Mouse (Mus musculus): ENCODE measurements at regions not wholly inside any gene's neighbourhood (a gene's known extent, or its start where the extent isn't known, plus 50 kb on each side); places are given as distances from the start of the nearest gene placed in this dataset.

GRCm38 (mm10) chr8:116795713-116796112 lies 62.9 kb upstream of the Cdyl2 start:
- Histone ChIP-seq H3K4me3 (ENCODE audit: low read depth, low read length) (no peak overlapping the region), H3K4me2 (replicated peaks; ENCODE audit: low read depth, low read length) (no peak overlapping the region), H3K27ac (ENCODE audit: low read depth, low read length) (no peak overlapping the region), H3K4me1 (replicated peaks; ENCODE audit: control insufficient read depth, insufficient read depth, low read length) (no peaks in the 10 kb centered on the region), H3K36me3 (ENCODE audit: control insufficient read depth, insufficient read depth, low read length) (no peaks in the 10 kb centered on the region), H3K9ac (ENCODE audit: low read depth, low read length) (no peak overlapping the region), H3K27me3 (ENCODE audit: control insufficient read depth, insufficient read depth, low read length) (no peaks in the 10 kb centered on the region), H3K9me3 (ENCODE audit: control insufficient read depth, low read length) (no peaks in the 10 kb centered on the region)
- DNase-seq (ENCODE audit: low spot score) (no peak), ATAC-seq (ENCODE audit: low FRiP score) (no peak)
- 93% methylated on average over 6 of the region's 6 CpGs for WGBS

GRCm38 (mm10) chr8:116793107-116793506 lies 60.3 kb upstream of the Cdyl2 start:
- H3K27ac ChIP-seq (ENCODE audit: low read depth, low read length) = no peak overlapping the region
- no peak overlapping the region for H3K9ac ChIP-seq (ENCODE audit: low read depth, low read length)
- DNase-seq (ENCODE audit: low spot score) (no peak), ATAC-seq (ENCODE audit: low FRiP score) (no peak)
- no peaks in the 10 kb centered on the region for H3K9me3 ChIP-seq (ENCODE audit: control insufficient read depth, low read length)
- no peak overlapping the region for H3K4me3 ChIP-seq (ENCODE audit: low read depth, low read length)
- no peaks in the 10 kb centered on the region for H3K27me3 ChIP-seq (ENCODE audit: control insufficient read depth, insufficient read depth, low read length)
- no peak overlapping the region for H3K4me2 ChIP-seq (replicated peaks; ENCODE audit: low read depth, low read length)
- WGBS = 91% methylated on average over 1 of the region's 1 CpGs
- H3K4me1 ChIP-seq (replicated peaks; ENCODE audit: control insufficient read depth, insufficient read depth, low read length) = no peaks in the 10 kb centered on the region
- no peaks in the 10 kb centered on the region for H3K36me3 ChIP-seq (ENCODE audit: control insufficient read depth, insufficient read depth, low read length)

GRCm38 (mm10) chr8:116790294-116790693 lies 57.5 kb upstream of the Cdyl2 start:
- Histone ChIP-seq H3K36me3 (ENCODE audit: control insufficient read depth, insufficient read depth, low read length) (no peaks in the 10 kb centered on the region), H3K4me2 (replicated peaks; ENCODE audit: low read depth, low read length) (no peak overlapping the region), H3K9ac (ENCODE audit: low read depth, low read length) (no peak overlapping the region), H3K4me1 (replicated peaks; ENCODE audit: control insufficient read depth, insufficient read depth, low read length) (no peaks in the 10 kb centered on the region), H3K9me3 (ENCODE audit: control insufficient read depth, low read length) (no peaks in the 10 kb centered on the region), H3K27me3 (ENCODE audit: control insufficient read depth, insufficient read depth, low read length) (no peaks in the 10 kb centered on the region), H3K4me3 (ENCODE audit: low read depth, low read length) (no peak overlapping the region), H3K27ac (ENCODE audit: low read depth, low read length) (no peak overlapping the region)
- DNase-seq (ENCODE audit: low spot score) (no peak), ATAC-seq (ENCODE audit: low FRiP score) (no peak)
- WGBS = 85% methylated on average over 16 of the region's 16 CpGs

Data from hindbrain, embryonic 11.5 days (tissue).